Mouse (Mus musculus): Measurements from ENCODE around the gene Col5a2. TPM values are rescaled to one million over a fixed set of nuclear protein-coding genes. Genes with fewer than 3 reads are reported as not detected.

The Col5a2 gene
- total and polyA plus RNA-seq, 3 experiments, result 0.07 to 0.46 TPM; not detected in 1

DNA sequence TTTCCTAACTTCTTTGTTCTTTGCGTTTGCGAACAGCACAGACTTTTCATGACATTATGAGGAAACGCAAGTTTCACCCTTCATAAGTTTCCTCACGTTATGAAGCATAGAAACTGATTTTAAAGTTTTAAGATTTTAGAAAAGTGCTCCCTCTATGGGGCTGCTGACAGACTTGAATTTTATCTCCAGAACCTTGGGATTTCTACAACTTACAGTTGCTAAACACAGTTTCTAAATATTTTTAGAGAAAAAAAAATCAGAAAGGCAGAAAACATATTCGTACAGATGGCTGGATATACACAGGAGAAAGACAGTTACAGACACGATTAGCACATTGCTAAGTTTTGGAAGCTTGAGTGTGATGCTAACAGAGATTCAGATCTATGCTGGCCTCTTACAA lies 1.6 kb downstream of the Col5a2 start:
- TF ChIP-seq MAFK (IDR thresholded peaks at IDR 0.05; ENCODE audit: borderline replicate concordance, low read depth, low read length) (no peak), ZMIZ1 (IDR thresholded peaks at IDR 0.05; ENCODE audit: low read depth, low read length) (no peak), MEF2A (IDR thresholded peaks at IDR 0.05; ENCODE audit: extremely low read depth, insufficient replicate concordance, low read depth, low read length, poor library complexity, severe bottlenecking) (no peak), BHLHE40 (IDR thresholded peaks at IDR 0.05; ENCODE audit: borderline replicate concordance, low read depth, low read length) (no peak), CTCF (IDR thresholded peaks at IDR 0.05 in 2 of 3, conservative IDR thresholded peaks at IDR 0.05 in 1 of 3; ENCODE audit: control insufficient read depth in 1 of 3, insufficient read depth in 1 of 3, low read depth in 2 of 3, low read length in 3 of 3, poor library complexity in 1 of 3, severe bottlenecking in 1 of 3) (no peak), JUND (IDR thresholded peaks at IDR 0.05; ENCODE audit: low read depth, low read length) (no peak), ELF1 (IDR thresholded peaks at IDR 0.05; ENCODE audit: low read depth, low read length) (no peak), POLR2AphosphoS2 (IDR thresholded peaks at IDR 0.05; ENCODE audit: low read length) (no peak), CHD1 (IDR thresholded peaks at IDR 0.05; ENCODE audit: low read depth, low read length) (no peak)
- H3K9me3 ChIP-seq (replicated peaks; ENCODE audit: insufficient read depth, low read length), result no peaks in the 10 kb centered on the region
- DNase-seq (ENCODE audit: low read depth, low spot score), result no peak
- no peaks in the 10 kb centered on the region for H3K27me3 ChIP-seq (ENCODE audit: control insufficient read depth in 1 of 2, insufficient read depth in 2 of 2, low read length in 2 of 2)
- H3K27ac ChIP-seq (ENCODE audit: control insufficient read depth, low read depth, low read length), result no peak overlapping the region
- no peak overlapping the region for H3K4me3 ChIP-seq (ENCODE audit: control insufficient read depth in 1 of 2, insufficient read depth in 1 of 2, low read depth in 2 of 2, low read length in 2 of 2)
- H3K9ac ChIP-seq (ENCODE audit: control insufficient read depth, low read depth, low read length, poor library complexity, severe bottlenecking), result no peak overlapping the region
- H3K4me1 ChIP-seq (ENCODE audit: control insufficient read depth in 1 of 2, insufficient read depth in 2 of 2, low read length in 2 of 2), result no peaks in the 10 kb centered on the region
- H3K79me2 ChIP-seq (ENCODE audit: control insufficient read depth, insufficient read depth, low read length, poor library complexity), result no peaks in the 10 kb centered on the region
- no peaks in the 10 kb centered on the region for H3K36me3 ChIP-seq (ENCODE audit: control insufficient read depth in 1 of 2, insufficient read depth in 2 of 2, low read length in 2 of 2)

DNA sequence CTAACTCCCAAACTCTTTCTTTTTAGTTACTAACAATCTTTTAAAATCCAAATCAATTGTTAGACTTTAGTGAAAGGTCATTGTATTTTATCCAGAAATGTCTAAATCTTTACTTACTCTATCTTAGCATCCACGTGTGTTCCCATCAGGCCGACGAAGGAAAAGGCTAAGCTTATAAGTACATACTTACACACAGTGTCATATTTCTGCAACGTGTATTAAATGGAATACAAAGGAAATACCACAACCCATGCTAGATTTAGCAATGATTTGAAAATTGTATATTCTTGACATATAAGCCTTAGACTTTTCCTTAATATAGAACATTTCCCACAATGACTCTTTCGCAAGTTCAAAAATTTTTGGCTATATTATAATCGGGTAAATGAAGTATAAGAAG lies 2.6 kb downstream of the Col5a2 start:
- DNase-seq (ENCODE audit: low read depth, low spot score), result no peak
- no peak overlapping the region for H3K9ac ChIP-seq (ENCODE audit: control insufficient read depth, low read depth, low read length, poor library complexity, severe bottlenecking)
- no peak overlapping the region for H3K4me3 ChIP-seq (ENCODE audit: control insufficient read depth in 1 of 2, insufficient read depth in 1 of 2, low read depth in 2 of 2, low read length in 2 of 2)
- TF ChIP-seq USF1 (IDR thresholded peaks at IDR 0.05; ENCODE audit: low read depth, low read length) (no peak), EP300 (IDR thresholded peaks at IDR 0.05; ENCODE audit: low read depth in 1 of 2, low read length in 2 of 2) (no peak), HCFC1 (IDR thresholded peaks at IDR 0.05; ENCODE audit: low read depth, low read length) (no peak), ZKSCAN1 (IDR thresholded peaks at IDR 0.05; ENCODE audit: low read depth, low read length) (no peak), ZC3H11A (IDR thresholded peaks at IDR 0.05; ENCODE audit: low read depth, low read length) (no peak), RCOR1 (IDR thresholded peaks at IDR 0.05; ENCODE audit: low read depth, low read length) (no peak), BHLHE40 (IDR thresholded peaks at IDR 0.05; ENCODE audit: borderline replicate concordance, low read depth, low read length) (no peak), USF2 (IDR thresholded peaks at IDR 0.05; ENCODE audit: borderline replicate concordance in 1 of 2, insufficient read depth in 1 of 2, low read depth in 1 of 2, low read length in 2 of 2) (no peak), SMC3 (IDR thresholded peaks at IDR 0.05; ENCODE audit: low read depth, low read length) (no peak), ELF1 (IDR thresholded peaks at IDR 0.05; ENCODE audit: low read depth, low read length) (no peak), TBP (IDR thresholded peaks at IDR 0.05; ENCODE audit: low read depth, low read length) (no peak), GATA1 (IDR thresholded peaks at IDR 0.05; ENCODE audit: low read depth, low read length) (no peak), MYC (IDR thresholded peaks at IDR 0.05; ENCODE audit: low read depth, low read length) (no peak), ETS1 (IDR thresholded peaks at IDR 0.05; ENCODE audit: low read depth, low read length) (no peak), POLR2AphosphoS5 (IDR thresholded peaks at IDR 0.05; ENCODE audit: borderline replicate concordance, low read depth, low read length) (no peak), CHD1 (IDR thresholded peaks at IDR 0.05; ENCODE audit: low read depth, low read length) (no peak), TAL1 (IDR thresholded peaks at IDR 0.05; ENCODE audit: low read length) (no peak)
- no peaks in the 10 kb centered on the region for H3K79me2 ChIP-seq (ENCODE audit: control insufficient read depth, insufficient read depth, low read length, poor library complexity)
- H3K27ac ChIP-seq (ENCODE audit: control insufficient read depth, low read depth, low read length), result no peak overlapping the region
- H3K27me3 ChIP-seq (ENCODE audit: control insufficient read depth in 1 of 2, insufficient read depth in 2 of 2, low read length in 2 of 2), result no peaks in the 10 kb centered on the region
- H3K36me3 ChIP-seq (ENCODE audit: control insufficient read depth in 1 of 2, insufficient read depth in 2 of 2, low read length in 2 of 2), result no peaks in the 10 kb centered on the region
- H3K9me3 ChIP-seq (replicated peaks; ENCODE audit: insufficient read depth, low read length), result no peaks in the 10 kb centered on the region
- no peaks in the 10 kb centered on the region for H3K4me1 ChIP-seq (ENCODE audit: control insufficient read depth in 1 of 2, insufficient read depth in 2 of 2, low read length in 2 of 2)

Data from MEL (cell line).